Mouse (Mus musculus) ES-Bruce4 (cell line): ENCODE data around the gene Diaph3.

ENCODE experiments used
- CTCF ChIP-seq: IDR thresholded peaks from one replicate; pipeline ENCODE4 v1.8.1; 2011; ENCODE audit warnings: low read depth, low read length
- POLR2A ChIP-seq: IDR thresholded peaks from one replicate; pipeline ENCODE4 v1.8.1; 2011; ENCODE audit warnings: low read length; ENCODE audit not compliant: insufficient read depth

GRCm38 (mm10) chr14:86721768-86722167 lies 419.3 kb downstream of the Diaph3 start:
- TF ChIP-seq CTCF (no peak), POLR2A (no peak)
